Mouse (Mus musculus) ES-E14 (cell line): ENCODE measurements around the gene Gh.

Experiments
- CHD2 ChIP-seq: IDR thresholded peaks from 2 replicates; pipeline ENCODE4 v1.6.1; 2014; ENCODE audit warnings: mild to moderate bottlenecking, low read depth, low read length, inconsistent platforms
- HCFC1 ChIP-seq: IDR thresholded peaks from 2 replicates; pipeline ENCODE4 v1.6.1; 2012; ENCODE audit warnings: low read length, inconsistent platforms, borderline replicate concordance; ENCODE audit not compliant: insufficient read depth
- ZC3H11A ChIP-seq: IDR thresholded peaks from 2 replicates; pipeline ENCODE4 v1.6.1; 2012; ENCODE audit warnings: low read depth, mild to moderate bottlenecking, inconsistent platforms, low read length, borderline replicate concordance
- ZNF384 ChIP-seq: IDR thresholded peaks from 2 replicates; pipeline ENCODE4 v1.6.1; 2012; ENCODE audit warnings: low read depth, low read length, inconsistent platforms

GRCm38 (mm10) chr11:106282452-106282851 is 19.2 kb downstream of the Gh start:
- TF ChIP-seq HCFC1 (no peak), ZNF384 (no peak), CHD2 (no peak), ZC3H11A (no peak)
